Mouse (Mus musculus) myocyte (in vitro differentiated cells): ENCODE data around the gene Tnrc6a. TPM values are rescaled to one million over a fixed set of nuclear protein-coding genes. Genes with fewer than 3 reads are reported as not detected.

Source experiments
- H3K27me3 ChIP-seq: one replicate; pipeline ENCODE4 v1.6.1; 2011; ENCODE audit not compliant: control insufficient read depth, insufficient read depth, insufficient read length
- H3K36me3 ChIP-seq: one replicate; pipeline ENCODE4 v1.6.1; 2011; ENCODE audit not compliant: control insufficient read depth, insufficient read depth
- H3K4me2 ChIP-seq: one replicate; pipeline ENCODE4 v1.6.1; 2011; ENCODE audit warnings: low read depth, control low read depth
- H3K4me3 ChIP-seq: one replicate; pipeline ENCODE4 v1.5.1; 2011; ENCODE audit warnings: mild to moderate bottlenecking, control low read depth, moderate library complexity
- H3K79me2 ChIP-seq: one replicate; pipeline ENCODE4 v1.6.1; 2011; ENCODE audit not compliant: control insufficient read depth, insufficient read depth
- H3ac ChIP-seq: one replicate; pipeline ENCODE4 v1.6.1; 2011; ENCODE audit not compliant: control insufficient read depth, insufficient read length
- CEBPB ChIP-seq: IDR thresholded peaks from 2 replicates; pipeline ENCODE4 v1.6.1; 2011; ENCODE audit warnings: mild to moderate bottlenecking, moderate library complexity; ENCODE audit not compliant: poor library complexity, insufficient read depth, severe bottlenecking
- E2F4 ChIP-seq: IDR thresholded peaks from one replicate; pipeline ENCODE4 v1.6.1; 2011; ENCODE audit warnings: mild to moderate bottlenecking, control low read depth, moderate library complexity; ENCODE audit not compliant: insufficient read depth
- MAX ChIP-seq: IDR thresholded peaks from one replicate; pipeline ENCODE4 v1.6.1; 2011; ENCODE audit warnings: low read depth, mild to moderate bottlenecking, control low read depth
- MYOD1 ChIP-seq, 3 experiments: IDR thresholded peaks; one replicate each; pipeline ENCODE4 v1.6.1; 2011; ENCODE audit warnings: control low read depth in 2 of 3, low read depth in 2 of 3, mild to moderate bottlenecking in 2 of 3, moderate library complexity in 1 of 3; ENCODE audit not compliant: insufficient read length in 2 of 3, control insufficient read depth in 1 of 3
- MYOG ChIP-seq, 3 experiments: IDR thresholded peaks; one replicate each; pipeline ENCODE4 v1.6.1; 2011; ENCODE audit warnings: control low read depth in 2 of 3, low read depth in 2 of 3, mild to moderate bottlenecking in 2 of 3; ENCODE audit not compliant: insufficient read length in 2 of 3, control insufficient read depth in 1 of 3, insufficient read depth in 1 of 3
- POLR2A ChIP-seq: IDR thresholded peaks from one replicate; pipeline ENCODE4 v1.6.1; 2011; ENCODE audit warnings: low read depth, mild to moderate bottlenecking, control low read depth, moderate library complexity; ENCODE audit not compliant: insufficient read length
- POLR2AphosphoS2 ChIP-seq: IDR thresholded peaks from one replicate; pipeline ENCODE4 v1.6.1; 2011; ENCODE audit warnings: low read depth, control low read depth; ENCODE audit not compliant: insufficient read length
- REST ChIP-seq: IDR thresholded peaks from one replicate; pipeline ENCODE4 v1.6.1; 2011; ENCODE audit warnings: mild to moderate bottlenecking, control low read depth, moderate library complexity; ENCODE audit not compliant: insufficient read depth, insufficient read length
- SRF ChIP-seq: IDR thresholded peaks from one replicate; pipeline ENCODE4 v1.6.1; 2011; ENCODE audit warnings: low read depth; ENCODE audit not compliant: control insufficient read depth, insufficient read length
- TCF12 ChIP-seq: IDR thresholded peaks from one replicate; pipeline ENCODE4 v1.6.1; 2011; ENCODE audit warnings: mild to moderate bottlenecking, control low read depth; ENCODE audit not compliant: poor library complexity, insufficient read depth, severe bottlenecking
- TCF3 ChIP-seq: IDR thresholded peaks from one replicate; pipeline ENCODE4 v1.6.1; 2011; ENCODE audit warnings: low read depth, control low read depth; ENCODE audit not compliant: insufficient read length
- USF1 ChIP-seq: IDR thresholded peaks from one replicate; pipeline ENCODE4 v1.6.1; 2011; ENCODE audit warnings: low read depth, mild to moderate bottlenecking, control low read depth, moderate library complexity
- polyA plus RNA-seq: library from polyadenylated mRNA; unstranded; fragments of >200 nt; fragmentation: generic; extraction: Trizol; gene quantifications from one replicate; pipeline ENCODE4 v1.2.1, GENCODE M21; 2012; ENCODE audit warnings: missing spikeins

Tnrc6a gene
- polyA plus RNA-seq, 1 experiment: 8.6 TPM

DNA sequence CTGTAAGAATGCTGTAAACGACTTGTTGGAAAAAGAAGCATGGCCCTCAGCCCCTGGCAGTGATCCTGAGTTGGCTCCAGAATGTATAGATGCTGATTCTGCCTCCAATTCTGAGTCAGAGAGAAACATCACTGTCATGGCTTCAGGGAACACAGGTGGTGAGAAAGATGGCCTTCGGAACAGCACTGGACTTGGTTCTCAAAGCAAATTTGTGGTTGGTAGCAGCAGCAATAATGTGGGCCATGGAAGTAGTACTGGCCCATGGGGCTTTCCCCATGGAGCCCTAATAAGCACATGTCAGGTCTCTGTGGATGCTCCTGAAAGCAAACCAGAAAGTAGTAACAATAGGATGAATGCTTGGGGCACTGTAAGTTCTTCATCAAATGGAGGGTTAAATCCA lies 45.9 kb downstream of the Tnrc6a start:
- TF ChIP-seq MYOG (IDR thresholded peaks at IDR 0.05; ENCODE audit: control insufficient read depth in 1 of 3, insufficient read depth in 1 of 3, insufficient read length in 2 of 3, low read depth in 2 of 3): no peak
- TF ChIP-seq POLR2AphosphoS2: no peak
- TF ChIP-seq E2F4: no peak
- no peak for TF ChIP-seq TCF3
- TF ChIP-seq TCF12: no peak
- TF ChIP-seq SRF: no peak
- TF ChIP-seq MYOD1 (IDR thresholded peaks at IDR 0.05; ENCODE audit: control insufficient read depth in 1 of 3, insufficient read length in 2 of 3, low read depth in 2 of 3): no peak
- no peak for TF ChIP-seq POLR2A
- TF ChIP-seq CEBPB: no peak
- no peak for TF ChIP-seq REST
- TF ChIP-seq USF1: no peak
- TF ChIP-seq MAX: no peak
- peaks cover 71% of the 10 kb centered on the region for H3K36me3 ChIP-seq

DNA sequence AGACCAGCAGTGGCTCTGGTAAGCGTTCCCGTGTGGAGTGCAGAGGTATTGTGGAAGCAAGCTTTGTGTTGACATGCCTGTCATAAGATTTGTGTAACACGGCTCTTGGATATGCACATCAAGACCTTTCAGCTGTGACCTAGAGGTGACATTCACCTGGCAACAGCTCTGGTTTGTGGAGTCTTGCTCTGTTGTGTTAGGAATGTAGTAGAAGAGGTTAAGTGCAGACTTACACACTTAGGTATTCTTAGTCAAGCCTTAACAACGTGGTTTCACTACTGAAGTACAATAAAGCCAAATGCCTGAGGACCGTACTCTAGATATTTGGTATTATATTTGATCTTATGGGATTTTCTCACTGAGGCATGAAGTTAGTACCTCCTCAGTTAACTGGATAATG lies 48.4 kb downstream of the Tnrc6a start:
- Histone ChIP-seq H3K4me3 (no peak overlapping the region), H3K4me2 (no peak overlapping the region), H3ac (no peak overlapping the region), H3K79me2 (no peaks in the 10 kb centered on the region), H3K36me3 (peaks cover 62% of the 10 kb centered on the region), H3K27me3 (no peaks in the 10 kb centered on the region)
- TF ChIP-seq POLR2AphosphoS2 (no peak), SRF (no peak), MYOG (IDR thresholded peaks at IDR 0.05; ENCODE audit: control insufficient read depth in 1 of 3, insufficient read depth in 1 of 3, insufficient read length in 2 of 3, low read depth in 2 of 3) (no peak), MYOD1 (IDR thresholded peaks at IDR 0.05; ENCODE audit: control insufficient read depth in 1 of 3, insufficient read length in 2 of 3, low read depth in 2 of 3) (no peak), POLR2A (no peak), CEBPB (no peak), E2F4 (no peak), TCF12 (no peak), MAX (no peak)

More for the DNA sequence above, 45.9 kb downstream of the Tnrc6a start:
- Histone ChIP-seq H3K79me2 (no peaks in the 10 kb centered on the region), H3K4me3 (no peak overlapping the region), H3K4me2 (no peak overlapping the region), H3ac (no peak overlapping the region), H3K27me3 (no peaks in the 10 kb centered on the region)

DNA sequence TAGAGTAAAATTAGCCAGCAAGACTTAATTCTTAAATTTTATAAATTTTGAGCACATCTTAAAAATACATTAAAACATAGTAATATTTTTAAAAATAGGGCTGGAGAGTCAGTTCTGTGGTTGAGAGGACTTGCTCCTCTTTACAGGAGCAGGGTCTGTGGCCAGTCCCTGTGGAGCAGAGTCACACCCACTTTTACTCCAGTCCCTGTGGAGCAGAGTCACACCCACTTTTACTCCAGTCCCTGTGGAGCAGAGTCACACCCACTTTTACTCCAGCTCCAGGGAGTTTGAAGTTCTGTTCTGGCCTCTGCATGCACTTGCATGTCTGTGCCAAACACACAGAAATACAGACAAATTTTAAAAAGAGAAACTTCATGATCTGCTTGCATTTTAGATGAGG lies 53.5 kb downstream of the Tnrc6a start:
- Histone ChIP-seq H3K79me2 (no peaks in the 10 kb centered on the region), H3K4me3 (no peak overlapping the region), H3ac (no peak overlapping the region), H3K36me3 (peaks cover 74% of the 10 kb centered on the region), H3K4me2 (no peak overlapping the region), H3K27me3 (no peaks in the 10 kb centered on the region)
- TF ChIP-seq CEBPB: no peak
- no peak for TF ChIP-seq USF1
- TF ChIP-seq SRF: no peak
- no peak for TF ChIP-seq TCF3
- no peak for TF ChIP-seq REST
- TF ChIP-seq TCF12: no peak
- TF ChIP-seq MYOG (IDR thresholded peaks at IDR 0.05; ENCODE audit: control insufficient read depth in 1 of 3, insufficient read depth in 1 of 3, insufficient read length in 2 of 3, low read depth in 2 of 3): no peak
- no peak for TF ChIP-seq MYOD1 (IDR thresholded peaks at IDR 0.05; ENCODE audit: control insufficient read depth in 1 of 3, insufficient read length in 2 of 3, low read depth in 2 of 3)
- TF ChIP-seq POLR2AphosphoS2: no peak
- TF ChIP-seq MAX: no peak
- TF ChIP-seq E2F4: no peak
- no peak for TF ChIP-seq POLR2A

DNA sequence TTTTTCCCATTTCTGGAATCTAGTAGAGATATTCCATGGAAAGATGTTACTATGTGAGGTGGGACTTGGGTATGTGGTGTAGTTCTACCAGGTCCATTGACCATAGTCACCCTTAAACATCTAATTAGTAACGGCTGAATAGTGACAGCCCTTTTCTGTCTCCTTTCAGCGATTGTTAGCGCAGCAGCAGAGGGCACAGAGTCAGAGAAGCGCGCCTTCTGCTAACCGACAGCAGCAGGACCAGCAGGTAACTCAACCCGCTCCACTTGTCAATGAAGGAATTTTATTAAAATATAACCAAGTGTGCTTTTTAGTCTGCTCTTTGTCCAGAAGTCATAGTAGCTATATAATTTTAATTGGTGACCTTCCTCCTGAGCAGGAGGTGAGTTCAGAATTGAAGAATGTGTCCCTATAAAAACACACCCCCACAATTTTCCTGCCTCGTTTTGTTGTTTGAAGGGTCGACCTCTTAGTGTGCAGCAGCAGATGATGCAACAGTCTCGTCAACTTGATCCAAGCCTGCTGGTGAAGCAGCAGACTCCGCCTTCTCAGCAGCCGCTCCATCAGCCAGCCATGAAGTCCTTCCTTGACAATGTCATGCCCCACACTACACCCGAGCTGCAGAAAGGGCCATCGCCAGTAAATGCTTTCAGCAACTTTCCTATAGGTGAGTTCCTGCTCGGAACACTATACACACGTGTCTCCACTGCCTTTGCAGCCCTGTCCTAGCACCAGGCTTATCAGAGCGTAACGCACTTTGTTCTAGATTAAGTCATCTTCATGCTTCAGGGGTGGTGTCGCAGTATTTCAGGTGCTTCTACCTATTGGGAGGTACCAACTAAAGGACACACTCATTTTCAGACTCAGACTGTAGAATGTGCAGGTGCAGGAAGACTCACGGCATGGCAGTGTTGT lies 58.4 kb downstream of the Tnrc6a start:
- Histone ChIP-seq H3K4me2 (no peak overlapping the region), H3ac (no peak overlapping the region), H3K79me2 (no peaks in the 10 kb centered on the region), H3K27me3 (no peaks in the 10 kb centered on the region), H3K4me3 (no peak overlapping the region), H3K36me3 (peaks cover 74% of the 10 kb centered on the region)
- TF ChIP-seq MAX (no peak), SRF (no peak), POLR2A (no peak), MYOG (IDR thresholded peaks at IDR 0.05; ENCODE audit: control insufficient read depth in 1 of 3, insufficient read depth in 1 of 3, insufficient read length in 2 of 3, low read depth in 2 of 3) (no peak), MYOD1 (IDR thresholded peaks at IDR 0.05; ENCODE audit: control insufficient read depth in 1 of 3, insufficient read length in 2 of 3, low read depth in 2 of 3) (no peak), CEBPB (no peak), POLR2AphosphoS2 (no peak), E2F4 (no peak)
